Mouse (Mus musculus): ENCODE measurements around the gene Slc39a11. TPM values are rescaled to one million over a fixed set of nuclear protein-coding genes. Genes with fewer than 3 reads are reported as not detected.

The Slc39a11 gene
- total and polyA plus RNA-seq, 3 experiments = 43.2 to 54.4 (median 51.0) TPM

GRCm38 (mm10) chr11:113209220-113209878, 440.5 kb downstream of the Slc39a11 start:
- no peak for TF ChIP-seq MYC (IDR thresholded peaks at IDR 0.05; ENCODE audit: low read depth, low read length)
- no peak for TF ChIP-seq KAT2A (IDR thresholded peaks at IDR 0.05; ENCODE audit: insufficient replicate concordance, low read length)
- no peak for TF ChIP-seq PAX5 (IDR thresholded peaks at IDR 0.05; ENCODE audit: low read length)
- no peak for TF ChIP-seq POLR2AphosphoS2 (IDR thresholded peaks at IDR 0.05; ENCODE audit: low read depth, low read length)
- no peak for TF ChIP-seq TBP (conservative IDR thresholded peaks at IDR 0.05; ENCODE audit: low read depth, low read length)
- TF ChIP-seq CHD1 (IDR thresholded peaks at IDR 0.05; ENCODE audit: low read depth, low read length) = no peak
- no peak for TF ChIP-seq JUN (IDR thresholded peaks at IDR 0.05; ENCODE audit: insufficient read depth, low read depth, low read length)
- TF ChIP-seq SMC3 (IDR thresholded peaks at IDR 0.05; ENCODE audit: low read depth, low read length) = no peak
- TF ChIP-seq MEF2A (IDR thresholded peaks at IDR 0.05; ENCODE audit: borderline replicate concordance, low read depth, low read length) = no peak
- no peak for TF ChIP-seq MAFK (IDR thresholded peaks at IDR 0.05; ENCODE audit: insufficient replicate concordance, low read length)
- TF ChIP-seq USF1 (IDR thresholded peaks at IDR 0.05; ENCODE audit: low read depth, low read length) = no peak
- TF ChIP-seq CTCF (conservative IDR thresholded peaks at IDR 0.05 in 1 of 2, IDR thresholded peaks at IDR 0.05 in 1 of 2; ENCODE audit: low read depth in 2 of 2, low read length in 2 of 2) = no peak
- no peak for TF ChIP-seq ZMIZ1 (IDR thresholded peaks at IDR 0.05; ENCODE audit: low read depth, low read length)
- no peak for TF ChIP-seq NRF1 (IDR thresholded peaks at IDR 0.05; ENCODE audit: low read depth, low read length)
- TF ChIP-seq ZNF384 (IDR thresholded peaks at IDR 0.05; ENCODE audit: low read depth, low read length) = no peak
- TF ChIP-seq POLR2A (IDR thresholded peaks at IDR 0.05; ENCODE audit: low read depth, low read length) = no peak
- TF ChIP-seq BHLHE40 (IDR thresholded peaks at IDR 0.05; ENCODE audit: low read depth, low read length) = no peak
- TF ChIP-seq MAX (IDR thresholded peaks at IDR 0.05; ENCODE audit: low read length) = no peak
- no peak for TF ChIP-seq ZKSCAN1 (IDR thresholded peaks at IDR 0.05; ENCODE audit: borderline replicate concordance, low read depth, low read length)

GRCm38 (mm10) chr11:113208521-113209072, 441.3 kb downstream of the Slc39a11 start:
- dilution Hi-C loops (cut with MboI; ENCODE audit: extremely low pct_ligation_motif_present, extremely low pct_unique_long_range_greater_than_20kb, low sequenced_read_pairs) (no loop called here), in situ Hi-C loops (cut with MboI; ENCODE audit: low pct_ligation_motif_present, low pct_unique_long_range_greater_than_20kb, low sequenced_read_pairs) (no loop called here)
- TF ChIP-seq KAT2A (IDR thresholded peaks at IDR 0.05; ENCODE audit: insufficient replicate concordance, low read length) (no peak), NELFE (IDR thresholded peaks at IDR 0.05; ENCODE audit: low read depth, low read length) (no peak), CHD2 (IDR thresholded peaks at IDR 0.05; ENCODE audit: low read length) (no peak), BHLHE40 (IDR thresholded peaks at IDR 0.05; ENCODE audit: low read depth, low read length) (no peak), USF2 (conservative IDR thresholded peaks at IDR 0.05; ENCODE audit: low read depth, low read length) (no peak), MXI1 (IDR thresholded peaks at IDR 0.05; ENCODE audit: low read depth, low read length) (no peak), PAX5 (IDR thresholded peaks at IDR 0.05; ENCODE audit: low read length) (no peak), JUND (conservative IDR thresholded peaks at IDR 0.05; ENCODE audit: low read depth, low read length) (no peak), NRF1 (IDR thresholded peaks at IDR 0.05; ENCODE audit: low read depth, low read length) (no peak), TBP (conservative IDR thresholded peaks at IDR 0.05; ENCODE audit: low read depth, low read length) (no peak)
- DNase-seq (ENCODE audit: extremely low read depth) = no peak
- Histone ChIP-seq H3K27ac (ENCODE audit: insufficient read depth, low read depth) (no peak overlapping the region), H3K4me2 (ENCODE audit: insufficient read depth, low read depth, poor library complexity, severe bottlenecking) (0 out of 2 replicates have a peak overlapping the region, but pooled peaks have one; percentile 16), H3K9me3 (replicated peaks; ENCODE audit: low read length) (no peaks in the 10 kb centered on the region), H3K27me3 (replicated peaks) (no peaks in the 10 kb centered on the region), H3K4me1 (ENCODE audit: control insufficient read depth in 1 of 2, insufficient read depth in 2 of 2) (peaks cover 0 to 10% of the 10 kb centered on the region in 2 experiments; a peak in 2 of 4 replicates), H3K36me3 (replicated peaks in 1 of 2; ENCODE audit: control insufficient read depth in 1 of 2, insufficient read depth in 1 of 2, low read length in 1 of 2) (no peaks in the 10 kb centered on the region), H3K4me3 (replicated peaks in 1 of 3; ENCODE audit: low read depth in 2 of 3, low read length in 2 of 3, poor library complexity in 1 of 3) (no peak overlapping the region), H3K79me2 (replicated peaks; ENCODE audit: control insufficient read depth, extremely low read depth, insufficient read depth, poor library complexity, severe bottlenecking) (no peaks in the 10 kb centered on the region), H3K9ac (ENCODE audit: insufficient read depth, low read depth) (no peak overlapping the region)

More at GRCm38 (mm10) chr11:113209220-113209878, 440.5 kb downstream of the Slc39a11 start:
- H3K36me3 ChIP-seq (replicated peaks in 1 of 2; ENCODE audit: control insufficient read depth in 1 of 2, insufficient read depth in 1 of 2, low read length in 1 of 2) = no peaks in the 10 kb centered on the region
- no peak overlapping the region for H3K9ac ChIP-seq (ENCODE audit: insufficient read depth, low read depth)
- no peaks in the 10 kb centered on the region for H3K27me3 ChIP-seq (replicated peaks)
- no peak overlapping the region for H3K4me2 ChIP-seq (ENCODE audit: insufficient read depth, low read depth, poor library complexity, severe bottlenecking)
- DNase-seq (ENCODE audit: extremely low read depth) = no peak
- in situ Hi-C loops (cut with MboI; ENCODE audit: low pct_ligation_motif_present, low pct_unique_long_range_greater_than_20kb, low sequenced_read_pairs) = no loop called here
- no peaks in the 10 kb centered on the region for H3K79me2 ChIP-seq (replicated peaks; ENCODE audit: control insufficient read depth, extremely low read depth, insufficient read depth, poor library complexity, severe bottlenecking)
- peaks cover 0 to 3% of the 10 kb centered on the region in 2 experiments; a peak in 2 of 4 replicates for H3K4me1 ChIP-seq (ENCODE audit: control insufficient read depth in 1 of 2, insufficient read depth in 2 of 2)
- H3K27ac ChIP-seq (ENCODE audit: insufficient read depth, low read depth) = no peak overlapping the region
- dilution Hi-C loops (cut with MboI; ENCODE audit: extremely low pct_ligation_motif_present, extremely low pct_unique_long_range_greater_than_20kb, low sequenced_read_pairs) = no loop called here
- no peak overlapping the region for H3K4me3 ChIP-seq (replicated peaks in 1 of 3; ENCODE audit: low read depth in 2 of 3, low read length in 2 of 3, poor library complexity in 1 of 3)
- H3K9me3 ChIP-seq (replicated peaks; ENCODE audit: low read length) = peaks cover 2% of the 10 kb centered on the region

All from CH12.LX (cell line).